Mouse (Mus musculus) heart, postnatal 0 days (tissue): ENCODE data around the gene Clip2.

Experiments used
- CTCF ChIP-seq: IDR thresholded peaks from 2 replicates; pipeline ENCODE4 v1.5.1; 2016; ENCODE audit warnings: antibody characterized with exemption, control low read depth, low read depth
- EP300 ChIP-seq: IDR thresholded peaks from 2 replicates; pipeline ENCODE4 v1.6.1; 2016; ENCODE audit warnings: antibody characterized with exemption, low read depth

DNA sequence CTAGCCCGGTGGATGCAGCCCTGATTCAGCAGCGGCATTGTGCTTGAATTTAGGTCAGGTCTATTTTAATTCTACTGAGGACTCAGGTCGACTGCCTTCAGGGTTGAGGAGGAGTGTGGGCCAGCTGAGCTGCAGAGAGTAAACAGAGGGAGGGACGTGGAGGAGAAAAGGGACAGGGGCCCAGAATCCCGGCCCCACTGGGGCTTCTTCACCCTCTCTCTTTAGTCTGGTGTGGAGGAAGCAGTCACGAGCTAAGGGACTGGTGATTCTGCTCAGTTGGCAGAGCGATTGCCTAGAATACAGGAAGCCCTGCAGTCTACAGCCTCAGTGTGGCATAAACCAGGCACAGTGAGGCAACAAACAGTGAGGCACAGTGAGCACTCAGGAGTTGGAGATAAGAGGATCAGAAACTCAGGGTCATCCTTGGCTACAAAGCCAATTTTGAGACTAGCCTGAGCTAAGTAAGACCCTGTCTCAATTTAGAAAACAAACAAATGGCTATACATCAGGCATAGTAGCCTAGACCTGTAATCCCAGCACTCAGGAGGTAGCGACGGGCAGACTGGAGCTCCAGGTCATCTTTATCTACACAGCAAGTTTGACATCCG lies 84.0 kb downstream of the Clip2 start:
- no peak for TF ChIP-seq CTCF
- no peak for TF ChIP-seq EP300
